Mouse (Mus musculus): ENCODE data around the gene Gpr3.

DNA sequence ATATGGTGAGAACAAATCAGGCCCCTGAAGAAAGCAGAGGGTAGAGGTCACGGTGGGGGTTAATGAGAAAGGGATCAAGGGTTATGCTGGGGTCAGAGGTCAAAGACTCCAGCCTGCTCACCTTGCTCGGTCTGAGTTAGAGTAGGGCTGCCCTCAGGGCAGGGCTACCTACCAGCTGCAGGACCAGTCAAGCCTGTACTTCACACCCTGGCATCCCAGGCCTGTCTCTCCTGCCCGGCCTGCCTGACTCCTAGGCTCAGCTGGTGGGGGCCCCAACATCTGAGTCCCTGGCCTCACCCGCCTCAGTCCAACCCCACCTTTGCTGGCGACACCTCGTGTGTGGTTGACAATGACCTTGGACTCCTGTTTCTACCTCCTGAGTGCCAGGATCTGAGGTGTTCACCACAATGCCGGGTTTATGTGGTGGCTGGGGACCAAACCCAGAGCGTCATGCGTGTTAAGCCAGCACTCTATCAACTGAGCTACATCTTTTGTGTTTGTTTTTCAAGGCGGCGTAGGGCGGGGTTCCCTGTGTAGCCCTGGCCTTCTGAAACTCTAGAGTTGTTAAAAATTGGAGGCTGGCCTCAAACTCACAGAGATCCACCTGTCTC is 45.6 kb upstream of the Gpr3 start:
- no peak for TF ChIP-seq POLR2A (IDR thresholded peaks at IDR 0.05; ENCODE audit: insufficient read length, low read depth)
- no peak for TF ChIP-seq TCF3 (IDR thresholded peaks at IDR 0.05; ENCODE audit: insufficient read length, low read depth)
- TF ChIP-seq MYOD1 (IDR thresholded peaks at IDR 0.05; ENCODE audit: control insufficient read depth in 1 of 3, insufficient read length in 2 of 3, low read depth in 2 of 3), result no peak

Measured in myocyte (in vitro differentiated cells).